Mouse (Mus musculus) heart, embryonic 12.5 days (tissue): ENCODE results near the gene Rnaset2b. TPM values are rescaled to one million over a fixed set of nuclear protein-coding genes. Genes with fewer than 3 reads are reported as not detected.
"Not testable (repeated sequence)": the region's sequence is repeated elsewhere in the genome, so short reads cannot be mapped to it uniquely, and the experiment has no call there.

ENCODE experiments used
- ATAC-seq: fragments of 200-750 bp; cut with Nextera tagmentation; 2 replicates; pipeline ENCODE4 v1.8.0; 2017; ENCODE audit warnings: moderate TSS enrichment, moderate library complexity; ENCODE audit not compliant: insufficient number of reproducible peaks, low FRiP score
- H3K27ac ChIP-seq: fragments of 300-500 bp; sonication (generic); 2 replicates; pipeline ENCODE4 v1.5.1; 2016; ENCODE audit warnings: mild to moderate bottlenecking, moderate library complexity; ENCODE audit not compliant: poor library complexity, severe bottlenecking
- H3K27me3 ChIP-seq: fragments of 300-500 bp; sonication (generic); replicated peaks from 2 replicates; pipeline ENCODE4 v1.6.1; 2016; ENCODE audit warnings: mild to moderate bottlenecking, moderate library complexity
- H3K36me3 ChIP-seq: fragments of 300-500 bp; sonication (generic); 2 replicates; pipeline ENCODE4 v1.6.1; 2016; ENCODE audit warnings: mild to moderate bottlenecking, moderate library complexity
- H3K4me1 ChIP-seq: fragments of 300-500 bp; sonication (generic); replicated peaks from 2 replicates; pipeline ENCODE4 v1.6.1; 2016; ENCODE audit warnings: mild to moderate bottlenecking
- H3K4me2 ChIP-seq: fragments of 300-500 bp; sonication (generic); 2 replicates; pipeline ENCODE4 v1.6.1; 2016; ENCODE audit warnings: mild to moderate bottlenecking, moderate library complexity
- H3K4me3 ChIP-seq: fragments of 300-500 bp; sonication (generic); 2 replicates; pipeline ENCODE4 v1.5.1; 2016; ENCODE audit warnings: mild to moderate bottlenecking
- H3K9ac ChIP-seq: fragments of 300-500 bp; sonication (generic); 2 replicates; pipeline ENCODE4 v1.6.1; 2016; ENCODE audit warnings: mild to moderate bottlenecking, moderate library complexity
- H3K9me3 ChIP-seq: fragments of 300-500 bp; sonication (generic); replicated peaks from 2 replicates; pipeline ENCODE4 v1.6.1; 2016; ENCODE audit warnings: mild to moderate bottlenecking, moderate library complexity
- WGBS: fragments of 180-500 bp; shearing (Covaris S2); methylation state at CpG from one replicate; pipeline ENCODE4 v1.1.7; 2016; 5-methylcytosine and 5-hydroxymethylcytosine counted together
- polyA plus RNA-seq: library from polyadenylated mRNA; unstranded; fragments of >200 nt; fragmentation: Nextera tagmentation; extraction: Ambion mirVana; gene quantifications from 2 replicates; pipeline ENCODE4 v1.2.1, GENCODE M21; 2016

Gene Rnaset2b
- 227 and 228 TPM in 2 replicates for polyA plus RNA-seq

DNA sequence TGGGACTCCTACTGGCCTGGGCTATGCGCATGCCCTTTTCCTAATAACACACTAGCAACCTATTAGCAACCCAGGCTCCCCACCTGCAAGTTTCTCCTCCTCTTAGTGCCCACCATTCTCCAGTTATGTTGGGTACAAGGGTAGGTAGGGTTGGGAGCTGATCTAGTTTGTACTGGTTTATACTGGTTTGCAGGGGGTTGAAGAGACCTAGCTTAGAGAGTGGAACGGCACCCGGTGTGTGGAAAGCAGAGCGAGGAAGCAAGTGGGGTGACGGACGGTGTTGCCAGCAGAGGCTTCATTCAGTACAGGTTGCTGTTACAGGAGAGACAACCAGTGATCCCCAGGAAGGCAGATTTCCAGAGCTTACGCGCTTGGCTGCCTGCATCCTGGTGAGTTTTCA lies at the start of gene Rnaset2b:
Gene Rnaset2b, plus strand, starts transcription at position 301 of the 400 bp plus-strand sequence.
- not testable (repeated sequence) for H3K9me3 ChIP-seq, H3K4me1 ChIP-seq, H3K27ac ChIP-seq, H3K27me3 ChIP-seq, H3K9ac ChIP-seq, H3K4me2 ChIP-seq, H3K36me3 ChIP-seq, ATAC-seq, H3K4me3 ChIP-seq
- 86% methylated on average over 1 of the region's 8 CpGs for WGBS

DNA sequence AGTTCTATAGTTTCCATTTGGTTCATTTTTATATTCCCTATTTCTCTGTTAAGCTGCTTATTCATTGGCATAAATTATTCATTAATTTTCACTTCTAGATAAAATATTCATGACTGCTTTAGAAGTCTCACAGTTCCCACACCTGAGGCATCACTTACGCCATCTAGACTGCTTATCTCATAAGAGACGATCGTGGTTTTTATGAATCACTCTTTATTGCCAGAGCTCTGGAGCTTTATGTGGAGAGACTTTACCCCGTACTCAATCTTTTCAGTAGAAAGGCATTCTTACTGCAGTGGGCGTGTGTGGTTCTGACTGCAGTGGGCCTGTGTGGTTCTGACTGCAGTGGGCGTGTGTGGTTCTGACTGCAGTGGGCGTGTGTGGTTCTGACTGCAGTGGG lies 38.8 kb upstream of the Rnaset2b start:
- 92% methylated on average over 7 of the region's 7 CpGs for WGBS
- not testable (repeated sequence) for H3K4me1 ChIP-seq

GRCm38 (mm10) chr17:6942560-6942959 lies 27.9 kb upstream of the Rnaset2b start:
- not testable (repeated sequence) for H3K27ac ChIP-seq, H3K36me3 ChIP-seq, H3K9me3 ChIP-seq, H3K4me1 ChIP-seq, H3K4me3 ChIP-seq, H3K4me2 ChIP-seq, H3K27me3 ChIP-seq, ATAC-seq, H3K9ac ChIP-seq
- no CpG with 5 or more reads among the region's 4 CpGs for WGBS

More for the DNA sequence above, 38.8 kb upstream of the Rnaset2b start:
- not testable (repeated sequence) for H3K36me3 ChIP-seq, ATAC-seq, H3K4me2 ChIP-seq, H3K9me3 ChIP-seq, H3K27me3 ChIP-seq, H3K27ac ChIP-seq, H3K9ac ChIP-seq, H3K4me3 ChIP-seq

- H3K36me3 ChIP-seq, H3K4me1 ChIP-seq, H3K9ac ChIP-seq, H3K27me3 ChIP-seq, H3K9me3 ChIP-seq: not testable (repeated sequence)
- Histone ChIP-seq H3K4me2 (peak overlapping the region; percentile 77), H3K27ac (peak overlapping the region; percentile 96; the same call in 1 of the 2 replicates), H3K4me3 (peak overlapping the region; percentile 71)
- no CpG with 5 or more reads among the region's 8 CpGs for WGBS
- peak; percentile 15; the same call in 1 of the 2 replicates for ATAC-seq
Measured at GRCm38 (mm10) chr17:6947637-6947983, 22.8 kb upstream of the Rnaset2b start.

DNA sequence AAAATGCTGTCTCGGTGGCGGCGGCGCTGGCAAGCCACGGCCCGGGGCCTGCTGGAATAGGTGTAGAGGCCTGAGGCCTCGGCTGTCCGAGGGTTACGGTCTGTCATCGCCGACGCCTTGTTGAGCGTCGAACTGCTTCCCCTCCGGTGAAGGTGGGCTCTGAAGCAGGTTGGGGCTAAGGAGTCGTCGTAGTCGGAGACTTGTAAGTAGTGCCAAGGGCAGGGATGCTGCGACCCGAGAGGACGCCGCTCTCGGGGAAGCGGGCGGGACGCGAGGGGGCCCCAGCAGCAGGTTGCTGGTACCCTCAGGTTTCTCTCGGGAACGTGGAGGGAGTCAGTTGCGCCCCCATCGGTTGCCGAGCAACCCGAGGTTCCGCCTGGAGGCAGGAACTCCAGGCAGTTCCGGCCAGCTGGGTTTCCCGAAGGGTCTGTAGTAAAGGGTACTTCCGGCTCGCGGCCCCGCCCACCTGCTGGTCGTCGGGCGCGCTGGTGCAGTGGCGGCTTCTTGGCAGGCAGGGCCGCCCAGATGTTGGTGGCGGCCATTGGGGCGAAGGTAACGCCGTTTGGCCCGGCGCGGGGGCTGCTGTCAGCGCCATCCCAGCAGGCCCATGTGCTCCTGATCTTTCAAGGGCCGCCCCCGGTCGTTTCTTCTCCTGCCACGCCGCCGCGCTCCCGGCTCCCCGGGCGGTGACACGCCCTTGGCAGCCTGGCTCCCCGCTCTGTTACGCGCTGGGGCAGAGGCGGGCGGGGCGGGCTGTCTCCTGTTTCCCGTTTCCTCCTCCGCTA lies 22.3 kb upstream of the Rnaset2b start, which contains the start of gene Rsph3b:
Gene Rsph3b, minus strand, starts transcription at position 699 of the 785 bp plus-strand sequence.
- not testable (repeated sequence) for H3K36me3 ChIP-seq, H3K27me3 ChIP-seq, H3K4me1 ChIP-seq, H3K9me3 ChIP-seq
- WGBS = under 1% methylated on average over 63 of the region's 73 CpGs
- Histone ChIP-seq H3K27ac (peak within 1 kb of the TSS; percentile 96), H3K4me2 (peak within 1 kb of the TSS; percentile 77), H3K4me3 (peak within 1 kb of the TSS; percentile 71), H3K9ac (peak within 1 kb of the TSS; percentile 79)
- ATAC-seq = peak; percentile 94

GRCm38 (mm10) chr17:6948769-6949228 lies 21.6 kb upstream of the Rnaset2b start:
- H3K4me1 ChIP-seq, H3K27me3 ChIP-seq, H3K9me3 ChIP-seq, H3K36me3 ChIP-seq: not testable (repeated sequence)
- peak; percentile 24; the same call in 1 of the 2 replicates for ATAC-seq
- H3K9ac ChIP-seq = peak overlapping the region; percentile 79
- H3K4me2 ChIP-seq = peak overlapping the region; percentile 77
- 10% methylated on average over 9 of the region's 9 CpGs for WGBS
- peak overlapping the region; percentile 96 for H3K27ac ChIP-seq
- H3K4me3 ChIP-seq = peak overlapping the region; percentile 71

DNA sequence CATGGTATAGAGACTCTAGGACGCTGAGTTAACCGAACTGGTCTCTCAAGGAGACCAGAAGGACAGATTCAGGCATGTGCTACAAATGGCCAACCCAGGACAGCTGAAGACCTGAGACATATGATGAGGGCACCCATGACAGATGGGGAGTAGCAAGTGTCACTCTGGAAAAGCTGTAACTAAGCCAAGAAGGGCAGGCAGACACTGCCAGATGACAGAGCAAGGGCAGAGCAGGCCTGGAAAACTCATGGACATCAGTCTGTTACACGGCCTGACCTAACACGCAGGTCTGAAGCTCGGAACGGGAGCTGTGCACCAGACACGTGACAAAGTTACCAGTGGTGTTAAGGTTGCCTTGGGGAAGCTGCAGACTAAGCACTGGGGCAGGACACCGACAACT lies 11.6 kb upstream of the Rnaset2b start:
- not testable (repeated sequence) for H3K36me3 ChIP-seq, H3K4me1 ChIP-seq, H3K9ac ChIP-seq, H3K27ac ChIP-seq, H3K4me3 ChIP-seq, ATAC-seq, H3K27me3 ChIP-seq, H3K9me3 ChIP-seq, H3K4me2 ChIP-seq
- WGBS = 71% methylated on average over 7 of the region's 8 CpGs

DNA sequence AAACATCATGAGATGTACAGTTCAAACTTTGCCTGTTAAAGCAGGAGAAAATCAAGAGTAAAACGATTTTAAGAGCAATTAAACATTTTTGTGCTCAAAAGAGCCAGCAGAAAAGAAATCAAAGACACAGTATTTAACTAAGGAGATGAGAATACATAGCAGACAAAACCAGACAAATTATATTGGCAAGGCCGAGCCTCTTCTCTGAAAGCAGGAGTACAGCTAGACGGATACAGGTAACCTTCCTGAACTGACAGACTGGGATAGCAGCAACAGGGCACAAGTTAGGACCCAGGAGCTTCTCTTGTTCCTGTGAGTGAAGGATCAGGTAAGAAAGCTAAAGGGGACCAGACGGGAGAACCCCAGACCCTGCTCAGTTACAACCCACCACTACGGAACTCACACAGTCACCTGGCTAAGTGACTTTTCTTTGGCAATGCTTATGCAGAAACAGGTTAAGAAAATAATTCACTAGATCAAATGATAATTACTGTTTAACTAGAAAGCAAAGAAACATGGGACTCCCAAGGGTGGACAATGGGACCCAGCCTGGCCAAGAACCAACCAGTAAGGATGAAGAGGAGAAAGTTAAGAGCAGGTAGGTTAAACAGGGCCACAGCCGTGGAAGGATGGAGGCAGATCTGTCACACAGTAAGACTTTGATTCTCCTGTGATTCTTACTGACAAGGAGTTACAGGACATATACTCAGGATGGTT lies 10.7 kb upstream of the Rnaset2b start:
- H3K4me1 ChIP-seq, H3K27ac ChIP-seq, ATAC-seq, H3K36me3 ChIP-seq, H3K27me3 ChIP-seq, H3K9me3 ChIP-seq, H3K9ac ChIP-seq: not testable (repeated sequence)
- Histone ChIP-seq H3K4me3 (peak overlapping the region; percentile 74), H3K4me2 (peak overlapping the region; percentile 59)
- 64% methylated on average over 5 of the region's 6 CpGs for WGBS

- not testable (repeated sequence) for H3K36me3 ChIP-seq, H3K27ac ChIP-seq, ATAC-seq, H3K4me1 ChIP-seq, H3K9me3 ChIP-seq, H3K27me3 ChIP-seq
- peak overlapping the region; percentile 74 for H3K4me3 ChIP-seq
- 1% methylated on average over 12 of the region's 12 CpGs for WGBS
- H3K4me2 ChIP-seq = peak overlapping the region; percentile 59
- H3K9ac ChIP-seq = peak overlapping the region; percentile 88
Measured at GRCm38 (mm10) chr17:6960349-6960748, 10.1 kb upstream of the Rnaset2b start.

DNA sequence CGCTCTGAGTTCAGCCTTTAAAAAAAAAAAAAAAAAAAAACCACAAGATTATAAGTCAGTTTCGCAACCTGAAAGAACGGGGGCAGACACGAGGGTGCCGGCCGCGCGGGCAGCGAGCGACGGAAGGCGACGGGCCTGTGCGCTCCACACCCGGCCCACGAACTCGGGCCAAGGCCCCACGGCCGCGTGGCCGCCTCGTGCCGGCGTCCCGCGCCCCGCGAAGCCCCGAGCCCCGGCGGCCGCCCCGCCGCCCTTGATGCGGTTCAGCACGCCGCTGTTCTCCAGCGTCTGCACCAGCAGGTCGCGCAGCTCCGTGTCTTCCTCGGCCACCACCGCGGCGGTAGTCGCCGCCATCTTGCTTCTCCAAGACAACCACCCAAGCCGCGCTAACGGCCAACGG lies 9.7 kb upstream of the Rnaset2b start, which contains the start of gene Tagap1:
Gene Tagap1, minus strand, starts transcription at position 381 of the 400 bp plus-strand sequence.
- peak; percentile 23; the same call in 1 of the 2 replicates for ATAC-seq
- H3K27me3 ChIP-seq, H3K4me1 ChIP-seq, H3K36me3 ChIP-seq, H3K9me3 ChIP-seq: not testable (repeated sequence)
- Histone ChIP-seq H3K4me3 (peak within 1 kb of the TSS; percentile 74), H3K9ac (peak within 1 kb of the TSS; percentile 88), H3K4me2 (peak within 1 kb of the TSS; percentile 60), H3K27ac (peak within 1 kb of the TSS; percentile 84)
- under 1% methylated on average over 41 of the region's 51 CpGs for WGBS

DNA sequence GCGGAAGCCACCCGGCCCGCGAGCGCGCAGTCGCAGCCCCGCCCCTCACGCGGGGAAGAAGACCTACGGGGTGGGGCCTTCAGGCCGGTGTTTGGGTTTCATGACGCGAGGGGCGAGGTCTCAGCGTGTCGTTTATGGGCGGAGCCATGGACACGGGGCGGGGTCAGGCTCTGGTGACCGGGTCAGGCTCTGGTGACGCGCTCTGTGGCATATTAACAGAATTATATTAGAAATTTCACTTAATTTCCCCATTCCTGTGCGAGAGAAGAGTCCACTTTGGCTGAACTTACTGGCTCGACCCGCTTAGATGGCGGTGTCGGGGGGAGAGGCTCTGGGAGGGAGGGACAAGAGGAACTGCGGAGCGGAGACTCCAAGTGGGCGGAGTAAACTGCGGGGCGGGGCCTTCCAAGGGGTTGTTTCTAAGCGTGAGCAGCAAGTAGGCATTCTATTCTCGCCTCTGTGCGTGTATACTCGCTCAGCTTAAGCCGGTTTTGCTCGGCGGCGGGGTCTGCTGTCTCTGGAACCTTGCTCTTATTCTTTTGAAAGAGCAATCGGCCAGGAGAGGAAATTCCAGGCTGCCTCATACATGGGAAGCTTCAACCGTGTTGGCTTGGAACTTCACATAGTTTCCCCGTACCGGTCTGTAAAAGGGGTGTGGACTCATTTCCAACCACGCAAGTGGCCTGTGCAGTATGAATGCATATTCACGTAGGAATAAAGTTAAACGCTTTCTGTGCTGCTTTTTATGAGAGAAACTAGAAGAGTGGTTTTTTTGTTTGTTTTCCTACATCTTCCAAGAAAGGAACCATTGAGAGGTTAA lies 9.0 kb upstream of the Rnaset2b start:
- peak; percentile 98 for ATAC-seq
- H3K27me3 ChIP-seq, H3K9ac ChIP-seq, H3K27ac ChIP-seq, H3K36me3 ChIP-seq, H3K9me3 ChIP-seq, H3K4me1 ChIP-seq: not testable (repeated sequence)
- WGBS = under 1% methylated on average over 22 of the region's 48 CpGs
- Histone ChIP-seq H3K4me3 (peak overlapping the region; percentile 38), H3K4me2 (peak overlapping the region; percentile 60)
